Mouse (Mus musculus) lung, postnatal 0 days (tissue): Measurements from ENCODE around the gene Crtc3. TPM values are rescaled to one million over a fixed set of nuclear protein-coding genes. Genes with fewer than 3 reads are reported as not detected.

Experiments used
- ATAC-seq: fragments of 200-750 bp; cut with Nextera tagmentation; 2 replicates; pipeline ENCODE4 v1.8.0; 2017; ENCODE audit warnings: moderate library complexity
- DNase-seq: peaks from one replicate; pipeline ENCODE4 v3.0.0-alpha.2; 2016; ENCODE audit warnings: low spot score
- H3K27ac ChIP-seq: fragments of 300-500 bp; sonication (generic); 2 replicates; pipeline ENCODE4 v1.5.1; 2014; ENCODE audit warnings: antibody characterized with exemption, mild to moderate bottlenecking, low read length, mixed read lengths
- H3K27me3 ChIP-seq: fragments of 300-500 bp; sonication (generic); replicated peaks from 2 replicates; pipeline ENCODE4 v1.6.1; 2014; ENCODE audit warnings: low read length, mixed read lengths; ENCODE audit not compliant: insufficient read depth
- H3K36me3 ChIP-seq: fragments of 300-500 bp; sonication (generic); 2 replicates; pipeline ENCODE4 v1.6.1; 2014; ENCODE audit warnings: low read length, mixed read lengths; ENCODE audit not compliant: insufficient read depth
- H3K4me1 ChIP-seq: fragments of 300-500 bp; sonication (generic); 2 replicates; pipeline ENCODE4 v1.6.1; 2014; ENCODE audit warnings: antibody characterized with exemption, low read depth, low read length, mixed read lengths; ENCODE audit not compliant: insufficient read depth
- H3K4me2 ChIP-seq: fragments of 300-500 bp; sonication (generic); replicated peaks from 2 replicates; pipeline ENCODE4 v1.6.1; 2014; ENCODE audit warnings: low read depth, mild to moderate bottlenecking, low read length, moderate library complexity, mixed read lengths
- H3K4me3 ChIP-seq: fragments of 300-500 bp; sonication (generic); 2 replicates; pipeline ENCODE4 v1.5.1; 2014; ENCODE audit warnings: low read depth, low read length
- H3K9ac ChIP-seq: fragments of 300-500 bp; sonication (generic); replicated peaks from 2 replicates; pipeline ENCODE4 v1.6.1; 2014; ENCODE audit warnings: low read depth, mild to moderate bottlenecking
- H3K9me3 ChIP-seq: fragments of 300-500 bp; sonication (generic); 2 replicates; pipeline ENCODE4 v1.6.1; 2016; ENCODE audit warnings: low read length, mixed read lengths
- CTCF ChIP-seq: IDR thresholded peaks from 2 replicates; pipeline ENCODE4 v1.5.1; 2016; ENCODE audit warnings: antibody characterized with exemption, mild to moderate bottlenecking
- EP300 ChIP-seq: IDR thresholded peaks from 2 replicates; pipeline ENCODE4 v1.6.1; 2016; ENCODE audit warnings: antibody characterized with exemption, mild to moderate bottlenecking, control low read depth
- WGBS: fragments of 180-500 bp; shearing (Covaris S2); extraction: QIAGEN DNeasy Blood & Tissue Kit; methylation state at CpG from one replicate; pipeline ENCODE4 v1.1.7; 2014; 5-methylcytosine and 5-hydroxymethylcytosine counted together
- polyA plus RNA-seq: library from polyadenylated mRNA; unstranded; fragments of >200 nt; fragmentation: Nextera tagmentation; extraction: Ambion mirVana; gene quantifications from 2 replicates; pipeline ENCODE4 v1.2.1, GENCODE M21; 2015

Crtc3 gene
- polyA plus RNA-seq, 1 experiment from 2014 or later: 20.1 TPM

DNA sequence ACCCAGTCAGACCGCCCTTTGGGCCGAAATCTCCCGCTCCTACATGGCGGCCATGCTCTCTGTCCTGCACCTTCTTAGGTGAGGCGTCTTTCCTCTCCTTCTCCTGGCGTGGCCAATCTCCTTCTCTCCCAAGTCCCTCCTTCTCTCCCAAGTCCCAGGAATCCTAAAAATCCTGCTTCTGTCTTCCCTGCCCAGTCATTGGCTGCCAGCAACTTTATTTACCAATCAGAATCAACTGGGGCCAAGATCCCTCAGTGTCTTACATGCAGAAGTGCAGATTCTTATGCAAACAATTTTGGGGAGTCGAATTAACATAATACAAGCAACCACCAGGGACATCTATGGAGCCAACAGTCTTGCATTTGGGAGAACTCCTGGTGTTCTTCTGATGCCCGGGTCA lies 120.7 kb downstream of the Crtc3 start:
- Histone ChIP-seq H3K4me2 (no peak overlapping the region), H3K4me3 (no peak overlapping the region), H3K36me3 (no peaks in the 10 kb centered on the region), H3K4me1 (no peaks in the 10 kb centered on the region), H3K9ac (no peak overlapping the region), H3K27me3 (no peaks in the 10 kb centered on the region), H3K27ac (no peak overlapping the region), H3K9me3 (no peaks in the 10 kb centered on the region)
- no peak for TF ChIP-seq EP300
- no peak for TF ChIP-seq CTCF
- DNase-seq (no peak), ATAC-seq (no peak)
- WGBS: 86% methylated on average over 8 of the region's 8 CpGs

- Histone ChIP-seq H3K4me3 (no peak overlapping the region), H3K27me3 (no peaks in the 10 kb centered on the region), H3K9ac (no peak overlapping the region), H3K27ac (peak overlapping the region; percentile 43; the same call in 1 of the 2 replicates), H3K4me2 (no peak overlapping the region), H3K9me3 (no peaks in the 10 kb centered on the region), H3K4me1 (no peaks in the 10 kb centered on the region), H3K36me3 (no peaks in the 10 kb centered on the region)
- TF ChIP-seq EP300 (no peak), CTCF (no peak)
- WGBS: 56% methylated on average over 5 of the region's 5 CpGs
- ATAC-seq (peak; percentile 80), DNase-seq (peak; percentile 68)
These were observed 126.7 kb downstream of the Crtc3 start for GRCm38 (mm10) chr7:80561931-80562330.

- ATAC-seq (no peak), DNase-seq (no peak)
- no peak overlapping the region for H3K9ac ChIP-seq
- no peak overlapping the region for H3K4me2 ChIP-seq
- no peak for TF ChIP-seq EP300
- no peak overlapping the region for H3K4me3 ChIP-seq
- peak overlapping the region; percentile 43; the same call in 1 of the 2 replicates for H3K27ac ChIP-seq
- no peaks in the 10 kb centered on the region for H3K4me1 ChIP-seq
- H3K36me3 ChIP-seq: no peaks in the 10 kb centered on the region
- H3K27me3 ChIP-seq: no peaks in the 10 kb centered on the region
- 70% methylated on average over 9 of the region's 9 CpGs for WGBS
- H3K9me3 ChIP-seq: no peaks in the 10 kb centered on the region
These were observed 127.4 kb downstream of the Crtc3 start for GRCm38 (mm10) chr7:80561271-80561670.

GRCm38 (mm10) chr7:80558572-80558971 lies 130.1 kb downstream of the Crtc3 start:
- no peak for ATAC-seq
- no peaks in the 10 kb centered on the region; the same call in 1 of the 2 replicates for H3K4me1 ChIP-seq

DNA sequence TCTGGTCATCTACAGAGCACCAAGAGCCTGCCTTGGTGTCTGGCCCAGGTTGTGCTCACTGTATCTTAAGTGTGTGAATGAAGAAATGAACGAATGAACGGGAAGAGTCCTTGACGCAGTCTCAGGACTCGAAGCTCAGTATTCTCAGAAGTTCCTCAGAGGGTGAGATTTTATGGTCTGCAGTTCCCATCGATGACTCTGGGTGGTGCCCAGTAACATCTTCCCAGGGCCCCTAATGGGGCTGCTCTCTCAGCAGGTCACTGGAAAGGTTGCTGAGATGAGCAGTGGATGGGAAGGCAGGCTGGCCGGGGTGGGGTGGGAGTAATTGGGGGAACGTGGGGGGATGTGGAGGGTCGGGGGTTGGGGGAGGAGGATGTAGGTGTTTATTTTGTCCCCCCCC lies 130.6 kb downstream of the Crtc3 start:
- Histone ChIP-seq H3K9ac (no peak overlapping the region), H3K27me3 (no peaks in the 10 kb centered on the region), H3K4me1 (no peaks in the 10 kb centered on the region; the same call in 1 of the 2 replicates), H3K4me2 (no peak overlapping the region), H3K9me3 (no peaks in the 10 kb centered on the region), H3K27ac (no peak overlapping the region), H3K4me3 (no peak overlapping the region), H3K36me3 (no peaks in the 10 kb centered on the region)
- ATAC-seq (no peak), DNase-seq (no peak)
- TF ChIP-seq CTCF (peak; percentile 51), EP300 (no peak)
- 50% methylated on average over 8 of the region's 8 CpGs for whole genome bisulfite sequencing

More at GRCm38 (mm10) chr7:80558572-80558971, 130.1 kb downstream of the Crtc3 start:
- WGBS: 49% methylated on average over 5 of the region's 5 CpGs
- H3K27ac ChIP-seq: no peak overlapping the region
- TF ChIP-seq EP300 (no peak), CTCF (no peak)
- no peaks in the 10 kb centered on the region for H3K9me3 ChIP-seq
- H3K4me2 ChIP-seq: no peak overlapping the region
- no peaks in the 10 kb centered on the region for H3K27me3 ChIP-seq
- no peak for DNase-seq
- H3K36me3 ChIP-seq: no peaks in the 10 kb centered on the region
- no peak overlapping the region for H3K4me3 ChIP-seq
- no peak overlapping the region for H3K9ac ChIP-seq

DNA sequence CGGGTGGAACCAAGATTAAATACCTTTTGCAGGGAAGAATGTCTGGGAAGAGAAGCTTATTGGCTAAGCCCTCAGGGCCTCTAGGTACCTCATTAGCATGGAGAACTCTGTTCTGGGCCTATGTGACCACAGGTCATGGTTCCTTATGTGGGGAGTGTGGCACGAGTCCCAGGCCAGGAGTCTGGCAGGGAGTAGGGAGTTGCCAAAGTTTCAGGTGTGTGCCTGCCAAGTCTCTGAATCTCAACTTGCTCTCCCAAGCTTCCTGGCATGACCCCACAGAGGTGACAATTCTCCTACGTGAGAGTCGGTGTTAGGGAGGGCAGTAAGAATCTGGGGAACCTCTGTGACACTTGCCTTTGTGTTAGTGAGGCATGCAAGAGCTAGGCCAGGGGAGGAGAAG lies 131.5 kb downstream of the Crtc3 start:
- no peaks in the 10 kb centered on the region for H3K9me3 ChIP-seq
- no peak overlapping the region for H3K4me3 ChIP-seq
- WGBS: 89% methylated on average over 4 of the region's 4 CpGs
- H3K27ac ChIP-seq: no peak overlapping the region
- H3K27me3 ChIP-seq: no peaks in the 10 kb centered on the region
- no peaks in the 10 kb centered on the region for H3K36me3 ChIP-seq
- no peak for DNase-seq
- no peak overlapping the region for H3K4me2 ChIP-seq
- H3K4me1 ChIP-seq: no peaks in the 10 kb centered on the region; the same call in 1 of the 2 replicates
- TF ChIP-seq EP300: no peak
- TF ChIP-seq CTCF: no peak
- H3K9ac ChIP-seq: no peak overlapping the region
- ATAC-seq: no peak

- H3K9me3 ChIP-seq: no peaks in the 10 kb centered on the region
- TF ChIP-seq CTCF (no peak), EP300 (no peak)
- H3K4me1 ChIP-seq: no peaks in the 10 kb centered on the region; the same call in 1 of the 2 replicates
- no peak overlapping the region for H3K4me3 ChIP-seq
- H3K27me3 ChIP-seq: no peaks in the 10 kb centered on the region
- no peak overlapping the region for H3K27ac ChIP-seq
- no peaks in the 10 kb centered on the region for H3K36me3 ChIP-seq
- H3K4me2 ChIP-seq: no peak overlapping the region
- DNase-seq (peak; percentile 25), ATAC-seq (no peak)
- H3K9ac ChIP-seq: no peak overlapping the region
- 58% methylated on average over 3 of the region's 3 CpGs for WGBS
These were observed 132.5 kb downstream of the Crtc3 start for GRCm38 (mm10) chr7:80556166-80556565.
